Mouse (Mus musculus) liver, embryonic 14.5 days (tissue): ENCODE measurements around the gene Gstm6. TPM values are rescaled to one million over a fixed set of nuclear protein-coding genes. Genes with fewer than 3 reads are reported as not detected.
"Not testable (repeated sequence)": the region's sequence is repeated elsewhere in the genome, so short reads cannot be mapped to it uniquely, and the experiment has no call there.

Experiments used
- ATAC-seq: fragments of 200-750 bp; cut with Nextera tagmentation; 2 replicates; pipeline ENCODE4 v1.8.0; 2017; ENCODE audit warnings: moderate number of reproducible peaks, mild to moderate bottlenecking, moderate library complexity; ENCODE audit not compliant: insufficient read depth
- DNase-seq, 3 experiments: peaks; one replicate each; pipeline ENCODE4 v3.0.0-alpha.2; 2012 to 2013; ENCODE audit warnings: low read depth in 3 of 3, low spot score in 3 of 3
- H3K27ac ChIP-seq: fragments of 300-500 bp; sonication (generic); 2 replicates; pipeline ENCODE4 v1.5.1; 2014; ENCODE audit warnings: moderate library complexity, mild to moderate bottlenecking, control low read depth, inconsistent platforms
- H3K27me3 ChIP-seq: fragments of 300-500 bp; sonication (generic); 2 replicates; pipeline ENCODE4 v1.6.1; 2014; ENCODE audit warnings: mild to moderate bottlenecking, low read length, moderate library complexity; ENCODE audit not compliant: control insufficient read depth, insufficient read depth
- H3K36me3 ChIP-seq: fragments of 300-500 bp; sonication (generic); replicated peaks from 2 replicates; pipeline ENCODE4 v1.6.1; 2014; ENCODE audit warnings: low read depth; ENCODE audit not compliant: control insufficient read depth, insufficient read depth
- H3K4me1 ChIP-seq, 2 experiments: fragments of 200-500 bp in 1 of 2; fragments of 300-500 bp in 1 of 2; sonication (generic) in 1 of 2; replicated peaks; 2 replicates each; pipeline ENCODE4 v1.6.1; 2012 to 2014; ENCODE audit warnings: antibody characterized with exemption in 1 of 2, inconsistent platforms in 1 of 2, low read length in 1 of 2; ENCODE audit not compliant: control insufficient read depth in 2 of 2, insufficient read depth in 2 of 2
- H3K4me2 ChIP-seq: fragments of 300-500 bp; sonication (generic); 2 replicates; pipeline ENCODE4 v1.6.1; 2014; ENCODE audit warnings: low read depth, mild to moderate bottlenecking, control low read depth, moderate library complexity
- H3K4me3 ChIP-seq, 2 experiments: fragments of 200-500 bp in 1 of 2; fragments of 300-500 bp in 1 of 2; sonication (generic) in 1 of 2; 2 replicates each; pipeline ENCODE4 v1.5.1; 2012 to 2014; ENCODE audit warnings: low read depth in 2 of 2, low read length in 2 of 2, mild to moderate bottlenecking in 2 of 2, control low read depth in 1 of 2, inconsistent platforms in 1 of 2, moderate library complexity in 1 of 2; ENCODE audit not compliant: insufficient read depth in 1 of 2
- H3K9ac ChIP-seq: fragments of 300-500 bp; sonication (generic); replicated peaks from 2 replicates; pipeline ENCODE4 v1.6.1; 2014; ENCODE audit warnings: mild to moderate bottlenecking, control low read depth, moderate library complexity
- H3K9me3 ChIP-seq: fragments of 300-500 bp; sonication (generic); 2 replicates; pipeline ENCODE4 v1.6.1; 2016; ENCODE audit warnings: low read length, mixed read lengths; ENCODE audit not compliant: control insufficient read depth
- CTCF ChIP-seq: IDR thresholded peaks from 2 replicates; pipeline ENCODE4 v1.5.1; 2016; ENCODE audit warnings: antibody characterized with exemption, low read depth, control low read depth
- EP300 ChIP-seq: IDR thresholded peaks from 2 replicates; pipeline ENCODE4 v1.6.1; 2016; ENCODE audit warnings: antibody characterized with exemption, low read depth
- WGBS: fragments of 180-500 bp; shearing (Covaris S2); extraction: QIAGEN DNeasy Blood & Tissue Kit; methylation state at CpG from one replicate; pipeline ENCODE4 v1.1.7; 2014; ENCODE audit not compliant: insufficient replicate concordance; 5-methylcytosine and 5-hydroxymethylcytosine counted together
- polyA plus RNA-seq, 2 experiments: library from polyadenylated mRNA; depleted of rRNA in 1 of 2; stranded (reverse) in 1 of 2; unstranded in 1 of 2; fragments of >200 nt; fragmentation: Nextera tagmentation in 1 of 2; extraction: Ambion mirVana in 1 of 2; gene quantifications; 2 replicates each; pipeline versions ENCODE4 v1.2.1 to v1.2.3; 2012 to 2014

The Gstm6 gene
- polyA plus RNA-seq, 2 experiments: 6.2 to 12.8 TPM

DNA sequence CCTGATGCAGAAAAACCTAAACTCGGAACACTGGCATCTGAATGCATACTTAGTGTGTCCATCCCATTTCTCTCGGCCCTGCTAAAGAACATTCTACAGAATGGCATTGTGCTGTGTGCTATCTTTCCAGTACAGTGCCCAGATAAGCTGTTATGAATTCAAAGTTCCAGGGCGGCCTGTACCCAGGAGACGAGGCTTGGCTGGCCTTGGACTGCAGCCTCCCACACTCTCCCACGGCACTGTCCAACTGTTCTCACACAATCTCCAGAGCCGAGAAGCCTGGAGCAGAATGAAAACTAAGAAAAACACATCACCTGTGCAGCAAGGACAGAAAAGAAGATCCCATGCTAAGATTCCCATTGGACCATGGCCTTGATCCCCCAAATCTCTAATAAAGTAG lies 39.2 kb upstream of the Gstm6 start:
- no peaks in the 10 kb centered on the region for H3K36me3 ChIP-seq
- H3K4me1 ChIP-seq: peaks cover 0 to 7% of the 10 kb centered on the region in 2 experiments; a peak in 2 of 4 replicates
- H3K4me2 ChIP-seq: no peak overlapping the region
- no peaks in the 10 kb centered on the region for H3K9me3 ChIP-seq
- ATAC-seq (no peak), DNase-seq (no peak)
- no peak overlapping the region for H3K4me3 ChIP-seq
- 50% methylated on average over 6 of the region's 6 CpGs for WGBS
- no peaks in the 10 kb centered on the region for H3K27me3 ChIP-seq
- no peak overlapping the region for H3K27ac ChIP-seq
- H3K9ac ChIP-seq: no peak overlapping the region
- TF ChIP-seq CTCF: no peak
- TF ChIP-seq EP300: no peak

DNA sequence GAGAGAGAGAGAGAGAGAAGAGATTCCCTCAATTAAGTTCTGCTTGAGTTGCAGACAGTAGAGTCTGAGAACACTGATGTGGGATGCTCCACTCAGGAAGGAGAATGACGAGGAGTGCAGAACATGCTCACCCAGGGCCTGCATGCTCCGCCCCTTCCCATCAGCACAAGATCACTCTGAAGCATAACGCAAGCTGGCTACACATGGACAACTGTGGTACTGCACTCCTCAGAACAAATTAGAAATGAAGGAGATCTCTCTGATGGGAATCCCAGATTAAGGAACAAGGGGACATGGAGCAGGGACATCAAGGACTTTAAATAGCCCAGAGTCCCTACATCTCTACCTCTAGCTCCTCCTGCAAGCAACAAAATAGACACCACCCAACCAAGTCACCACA lies 37.7 kb upstream of the Gstm6 start:
- 66% methylated on average over 3 of the region's 3 CpGs for WGBS
- peaks cover 0 to 6% of the 10 kb centered on the region in 2 experiments; a peak in 2 of 4 replicates for H3K4me1 ChIP-seq

DNA sequence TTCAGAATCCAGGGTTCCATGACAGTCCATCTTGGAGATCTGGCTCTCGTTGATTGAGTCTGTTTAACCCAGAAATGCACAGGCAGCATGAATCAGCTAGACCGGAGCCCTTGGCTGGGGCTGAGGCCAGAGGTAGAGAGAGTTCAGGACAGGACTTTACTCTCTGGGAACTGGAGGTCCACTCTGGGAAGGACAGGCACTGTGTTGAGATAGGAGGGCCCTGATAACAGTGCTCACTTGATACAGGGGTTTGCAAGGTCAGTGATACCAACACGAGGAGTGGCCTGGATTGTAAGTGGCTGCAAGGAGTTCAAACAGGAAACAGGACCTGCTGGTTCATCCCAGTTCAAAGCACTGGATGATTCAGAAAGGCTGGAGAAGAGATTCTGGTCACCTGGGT lies 34.1 kb upstream of the Gstm6 start:
- Histone ChIP-seq H3K9ac (no peak overlapping the region), H3K4me2 (no peak overlapping the region), H3K4me3 (no peak overlapping the region), H3K9me3 (no peaks in the 10 kb centered on the region), H3K27me3 (no peaks in the 10 kb centered on the region), H3K27ac (no peak overlapping the region), H3K4me1 (peaks cover 0 to 9% of the 10 kb centered on the region in 2 experiments; a peak in 2 of 4 replicates), H3K36me3 (no peaks in the 10 kb centered on the region)
- DNase-seq: no peak
- no peak for TF ChIP-seq EP300
- TF ChIP-seq CTCF: no peak
- no peak for ATAC-seq
- 41% methylated on average over 3 of the region's 3 CpGs for WGBS

More for the DNA sequence above, 37.7 kb upstream of the Gstm6 start:
- no peak overlapping the region for H3K4me2 ChIP-seq
- H3K4me3 ChIP-seq: no peak overlapping the region
- DNase-seq (no peak), ATAC-seq (no peak)
- H3K9me3 ChIP-seq: no peaks in the 10 kb centered on the region
- no peak for TF ChIP-seq EP300
- TF ChIP-seq CTCF: no peak
- no peaks in the 10 kb centered on the region for H3K27me3 ChIP-seq
- no peaks in the 10 kb centered on the region for H3K36me3 ChIP-seq
- H3K27ac ChIP-seq: no peak overlapping the region
- no peak overlapping the region for H3K9ac ChIP-seq

DNA sequence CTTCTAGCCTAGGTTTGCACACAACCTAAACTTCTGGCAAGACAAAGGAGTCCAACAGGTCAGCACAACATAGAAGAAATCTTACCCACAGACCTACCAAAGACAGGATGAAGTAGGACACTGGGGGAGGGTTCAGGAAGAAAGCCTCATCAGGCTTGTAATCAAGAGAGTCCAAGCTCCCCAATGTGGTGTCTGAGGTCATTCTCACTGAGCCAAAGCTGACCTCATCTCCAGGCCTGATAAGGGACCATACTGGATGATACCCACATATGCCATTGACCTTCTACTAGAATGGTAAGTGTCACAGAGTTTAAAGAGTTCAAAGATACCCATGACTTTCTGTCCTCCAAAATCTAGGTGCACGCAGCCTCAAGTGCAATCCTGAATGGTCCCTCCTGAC lies 30.7 kb upstream of the Gstm6 start:
- TF ChIP-seq CTCF (no peak), EP300 (no peak)
- ATAC-seq: no peak
- Histone ChIP-seq H3K4me1 (peaks cover 0 to 16% of the 10 kb centered on the region in 2 experiments; a peak in 2 of 4 replicates), H3K36me3 (no peaks in the 10 kb centered on the region), H3K4me3 (no peak overlapping the region), H3K9me3 (no peaks in the 10 kb centered on the region), H3K27ac (no peak overlapping the region), H3K9ac (no peak overlapping the region), H3K27me3 (no peaks in the 10 kb centered on the region), H3K4me2 (no peak overlapping the region)
- WGBS: 75% methylated on average over 1 of the region's 1 CpGs
- DNase-seq: no peak

DNA sequence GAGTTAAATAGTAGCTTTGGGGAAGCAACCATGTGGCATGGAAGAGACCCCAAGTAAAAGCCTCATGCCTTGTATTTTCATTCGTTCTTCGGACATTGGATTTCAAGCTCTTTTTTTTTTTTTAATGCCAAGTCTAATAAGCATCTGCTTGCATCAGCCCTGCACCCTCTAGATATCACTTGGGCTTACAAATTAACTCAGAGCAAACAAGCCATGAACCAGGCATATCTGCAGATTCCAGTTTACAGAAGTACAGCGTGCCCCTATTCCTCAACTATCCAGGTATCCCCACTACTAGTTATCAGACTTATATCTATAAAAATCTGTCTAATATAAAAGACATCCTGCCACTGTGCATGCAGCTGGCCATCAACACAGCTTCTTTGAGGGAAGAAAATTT lies 28.5 kb upstream of the Gstm6 start:
- H3K4me3 ChIP-seq: no peak overlapping the region
- ATAC-seq (no peak), DNase-seq (no peak)
- no peak overlapping the region for H3K9ac ChIP-seq
- no peaks in the 10 kb centered on the region for H3K9me3 ChIP-seq
- WGBS: 60% methylated on average over 3 of the region's 3 CpGs
- no peak overlapping the region for H3K27ac ChIP-seq
- no peaks in the 10 kb centered on the region for H3K36me3 ChIP-seq
- no peaks in the 10 kb centered on the region for H3K27me3 ChIP-seq
- peaks cover 0 to 11% of the 10 kb centered on the region in 2 experiments; a peak in 2 of 4 replicates for H3K4me1 ChIP-seq
- TF ChIP-seq EP300 (no peak), CTCF (no peak)
- H3K4me2 ChIP-seq: no peak overlapping the region

DNA sequence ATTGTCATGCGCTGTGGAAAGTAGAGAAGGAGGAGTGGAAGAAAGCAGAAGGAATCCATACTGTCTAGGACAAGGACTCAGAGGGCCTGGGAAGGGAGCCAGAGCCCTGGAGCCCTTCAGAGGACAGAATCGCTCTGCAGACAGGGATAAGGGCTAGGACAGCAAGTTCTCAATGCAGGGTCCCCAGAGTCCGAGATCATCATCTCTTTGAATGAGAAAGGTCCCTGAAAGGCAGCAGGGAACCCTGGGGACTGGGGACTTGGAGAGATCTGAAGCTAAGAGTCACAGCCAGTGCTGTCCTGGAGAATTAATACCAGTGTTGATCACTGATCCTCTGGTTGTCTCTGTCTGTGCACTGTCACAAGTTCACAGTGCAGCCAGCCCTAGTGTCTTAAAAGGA lies 27.6 kb upstream of the Gstm6 start:
- 41% methylated on average over 3 of the region's 3 CpGs for WGBS
- not testable (repeated sequence) for ATAC-seq, H3K36me3 ChIP-seq, H3K9ac ChIP-seq, H3K4me3 ChIP-seq, H3K27ac ChIP-seq, H3K9me3 ChIP-seq, H3K27me3 ChIP-seq, DNase-seq, H3K4me2 ChIP-seq
- peaks cover 0 to 11% of the 10 kb centered on the region in 2 experiments; a peak in 2 of 4 replicates for H3K4me1 ChIP-seq
